Mouse (Mus musculus): ENCODE data around the gene Fbxo2.

- TF ChIP-seq CTCF (IDR thresholded peaks at IDR 0.05; ENCODE audit: low read depth) (no peak), EP300 (IDR thresholded peaks at IDR 0.05; ENCODE audit: low read depth) (no peak)
Observed at GRCm38 (mm10) chr4:148169586-148169985, 9.2 kb downstream of the Fbxo2 start.
